Mouse (Mus musculus) kidney, postnatal 10 days (tissue): ENCODE data around the gene Huwe1.

ENCODE experiments used
- DNase-seq: peaks from one replicate; pipeline ENCODE4 v3.0.0; 2021; ENCODE audit warnings: mixed read lengths

Huwe1 gene

GRCm38 (mm10) chrX:151800701-151801511, at the start of gene Huwe1:
Huwe1 (plus strand) TSS chrX:151800807.
- DNase-seq, result peak; percentile 82

GRCm38 (mm10) chrX:151780348-151780747, 20.3 kb upstream of the Huwe1 start:
- DNase-seq, result no peak

- DNase-seq, result no peak
Measured at GRCm38 (mm10) chrX:151782939-151783338, 17.7 kb upstream of the Huwe1 start.

- no peak for DNase-seq
Measured at GRCm38 (mm10) chrX:151792766-151793165, 7.8 kb upstream of the Huwe1 start.

- no peak for DNase-seq
Measured at GRCm38 (mm10) chrX:151797970-151798369, 2.6 kb upstream of the Huwe1 start.

- DNase-seq, result no peak
Measured at GRCm38 (mm10) chrX:151802328-151802955, 1.8 kb downstream of the Huwe1 start.

GRCm38 (mm10) chrX:151802956-151803776, 2.6 kb downstream of the Huwe1 start:
- DNase-seq, result peak; percentile 95

- peak; percentile 70 for DNase-seq
Measured at GRCm38 (mm10) chrX:151803777-151804101, 3.1 kb downstream of the Huwe1 start.

GRCm38 (mm10) chrX:151804388-151804787, 3.8 kb downstream of the Huwe1 start:
- peak; percentile 8 for DNase-seq

- DNase-seq, result peak; percentile 10
Measured at GRCm38 (mm10) chrX:151811481-151811880, 10.9 kb downstream of the Huwe1 start.

GRCm38 (mm10) chrX:151813656-151814055, 13.0 kb downstream of the Huwe1 start:
- no peak for DNase-seq

- no peak for DNase-seq
Measured at GRCm38 (mm10) chrX:151817712-151818111, 17.1 kb downstream of the Huwe1 start.

- no peak for DNase-seq
Measured at GRCm38 (mm10) chrX:151828971-151829370, 28.4 kb downstream of the Huwe1 start.

GRCm38 (mm10) chrX:151831260-151831659, 30.7 kb downstream of the Huwe1 start:
- no peak for DNase-seq

- no peak for DNase-seq
Measured at GRCm38 (mm10) chrX:151832982-151833381, 32.4 kb downstream of the Huwe1 start.

- DNase-seq, result peak; percentile 3
Measured at GRCm38 (mm10) chrX:151859436-151859835, 58.8 kb downstream of the Huwe1 start.

- no peak for DNase-seq
Measured at GRCm38 (mm10) chrX:151910692-151911091, 110.1 kb downstream of the Huwe1 start.

- DNase-seq, result no peak
Measured at GRCm38 (mm10) chrX:151912267-151912666, 111.7 kb downstream of the Huwe1 start.

- no peak for DNase-seq
Measured at GRCm38 (mm10) chrX:151929390-151929789, 128.8 kb downstream of the Huwe1 start.

GRCm38 (mm10) chrX:151938852-151939251, 138.2 kb downstream of the Huwe1 start:
- no peak for DNase-seq

GRCm38 (mm10) chrX:151946986-151947385, 146.4 kb downstream of the Huwe1 start:
- DNase-seq, result peak; percentile 6

- no peak for DNase-seq
Measured at GRCm38 (mm10) chrX:151947781-151948180, 147.2 kb downstream of the Huwe1 start.

- no peak for DNase-seq
Measured at GRCm38 (mm10) chrX:151950231-151950630, 149.6 kb downstream of the Huwe1 start.

- DNase-seq, result peak; percentile 4
Measured at GRCm38 (mm10) chrX:151951181-151951580, 150.6 kb downstream of the Huwe1 start.
